Mouse (Mus musculus) lung, adult 10 weeks (tissue): Measurements from ENCODE around the gene Use1. TPM values are rescaled to one million over a fixed set of nuclear protein-coding genes. Genes with fewer than 3 reads are reported as not detected.

Experiments used
- polyA plus RNA-seq: library from polyadenylated mRNA; stranded (reverse); fragments of 350-450 nt; fragmentation: Illumina TruSeq; extraction: RNeasy Lipid Tissue Mini Kit (QIAGEN cat#74804); gene quantifications from one replicate; pipeline ENCODE4 v1.2.3, GENCODE M21; 2014; ENCODE audit warnings: low read depth, low replicate concordance; ENCODE audit not compliant: insufficient read depth

The Use1 gene
- polyA plus RNA-seq, result 199 TPM

GRCm38 (mm10) chr8:71366771-71367528 is at the start of gene Use1:
TSS of gene Use1 (plus strand) at chr8:71366848.

DNA sequence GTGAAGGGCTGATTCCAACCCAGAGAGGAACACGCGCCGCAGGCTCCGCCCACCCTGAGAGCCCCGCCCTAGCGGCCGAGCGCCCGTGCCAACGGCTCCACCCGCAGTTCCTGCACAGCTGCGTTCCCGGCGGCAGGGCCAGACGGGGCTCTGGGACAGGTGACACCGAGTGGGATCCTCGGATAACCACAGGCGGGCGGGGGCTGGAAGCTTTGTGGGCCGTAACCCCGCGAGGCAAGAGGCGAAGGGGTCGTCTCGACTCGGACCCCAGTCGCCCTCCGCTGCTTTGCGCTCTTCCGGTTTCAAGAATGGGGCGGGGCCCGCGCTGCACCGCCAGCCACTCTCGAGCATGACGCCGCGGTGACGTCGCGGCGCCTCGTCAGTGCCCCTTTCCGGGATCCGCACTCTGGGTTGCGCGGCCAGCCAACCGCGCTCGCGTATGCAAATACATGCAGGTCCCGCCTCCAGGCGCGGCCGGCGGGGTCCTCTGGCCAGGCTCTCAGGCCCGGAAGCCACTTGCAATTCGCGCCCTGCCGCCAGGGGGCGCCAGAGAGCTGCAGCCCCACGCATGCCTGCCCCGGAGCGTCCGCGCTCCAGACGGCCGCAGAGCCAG is 4.7 kb downstream of the Use1 start, which contains the start of gene Ocel1:
TSS of gene Ocel1 (plus strand) at position 63 of the 613 bp plus-strand sequence.

GRCm38 (mm10) chr8:71381421-71381970 is 14.8 kb downstream of the Use1 start, which contains the start of gene Nr2f6:
TSS of gene Nr2f6 (minus strand) at chr8:71381960.

DNA sequence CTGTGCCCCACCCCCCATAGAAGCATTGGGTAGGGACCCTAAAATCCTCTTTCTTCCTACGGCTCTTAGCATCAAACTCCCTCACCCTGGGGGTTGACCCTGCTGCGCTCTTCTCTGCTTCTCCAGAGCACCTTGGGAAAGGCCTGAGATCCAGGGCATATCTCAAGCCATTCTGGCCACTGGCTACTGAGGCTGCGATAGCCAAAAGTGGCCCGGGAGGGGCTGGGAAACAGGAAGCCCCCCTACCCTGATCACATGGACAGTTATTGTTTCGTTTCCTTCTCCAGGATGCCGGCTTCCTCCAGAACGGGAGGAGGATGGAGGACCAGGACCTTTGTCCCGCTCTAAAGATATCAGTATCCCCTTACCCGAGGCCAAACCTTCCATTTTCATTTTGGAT is 29.0 kb downstream of the Use1 start, which contains the start of gene Ushbp1:
TSS of gene Ushbp1 (minus strand) at position 174 of the 400 bp plus-strand sequence.

DNA sequence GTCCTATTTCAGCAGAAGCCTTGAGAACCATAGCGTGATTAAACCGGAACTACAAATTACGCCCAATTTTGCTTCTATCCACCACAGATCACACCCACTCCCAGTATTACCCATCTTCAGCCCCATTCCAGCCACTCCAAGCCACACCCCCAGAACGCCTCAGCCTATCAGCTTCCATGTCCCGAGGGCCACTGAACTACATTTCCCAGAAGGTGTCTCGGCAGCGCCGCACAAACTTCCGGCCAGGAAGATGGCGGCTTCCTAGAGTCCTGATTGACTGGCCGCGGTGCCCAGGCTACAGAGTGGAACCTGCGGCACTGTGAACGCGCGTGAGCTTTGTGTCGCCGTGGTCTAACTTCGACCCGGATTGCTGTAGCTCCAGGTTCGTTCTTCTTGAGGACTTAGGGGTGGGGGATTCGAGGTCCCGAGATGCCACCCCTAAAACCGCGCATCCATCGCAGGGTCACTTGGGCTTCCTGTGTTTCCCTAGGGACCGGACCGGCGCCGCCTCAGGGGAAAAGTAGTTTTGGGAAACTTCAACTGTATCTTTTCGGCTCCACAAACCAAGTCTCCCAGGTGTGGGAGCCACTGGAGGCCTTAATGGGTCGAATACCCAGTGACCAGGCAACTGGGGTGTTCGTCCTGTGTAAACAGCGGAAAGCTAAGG is 30.1 kb downstream of the Use1 start, which contains the start of gene Babam1:
TSS of gene Babam1 (plus strand) at position 223 of the 667 bp plus-strand sequence.

GRCm38 (mm10) chr8:71405401-71406098 is 38.9 kb downstream of the Use1 start, which contains the start of gene Ankle1:
TSS of gene Ankle1 (plus strand) at chr8:71406010.

Other genes starting within 250 kb of the Use1 start
- 19.5 TPM for gene Myo9b, start 94.1 kb upstream of the Use1 start, polyA plus RNA-seq
- 14.8 TPM for gene Haus8, start 93.9 kb upstream of the Use1 start, polyA plus RNA-seq
- gene Ocel1, start 4.5 kb downstream of the Use1 start, polyA plus RNA-seq, result 8.3 TPM
- gene Nr2f6, start 15.1 kb downstream of the Use1 start, polyA plus RNA-seq, result 33.0 TPM
- 49.5 TPM for gene Ushbp1, start 29.0 kb downstream of the Use1 start, polyA plus RNA-seq
- 65.2 TPM for gene Babam1, start 30.0 kb downstream of the Use1 start, polyA plus RNA-seq
- not detected for gene Ankle1, start 39.2 kb downstream of the Use1 start, polyA plus RNA-seq
- gene Abhd8, start 96.8 kb downstream of the Use1 start, polyA plus RNA-seq, result 16.1 TPM
- gene Mrpl34, start 98.1 kb downstream of the Use1 start, polyA plus RNA-seq, result 65.5 TPM
- 33.9 TPM for gene Dda1, start 102.4 kb downstream of the Use1 start, polyA plus RNA-seq
- 4.6 TPM for gene Ano8, start 119.1 kb downstream of the Use1 start, polyA plus RNA-seq
- gene Gtpbp3, start 121.3 kb downstream of the Use1 start, polyA plus RNA-seq, result 10.1 TPM
- 350 TPM for gene Plvap, start 144.9 kb downstream of the Use1 start, polyA plus RNA-seq
- not detected for gene Ccdc194, start 158.9 kb downstream of the Use1 start, polyA plus RNA-seq
- gene Bst2, start 170.6 kb downstream of the Use1 start, polyA plus RNA-seq, result 272 TPM
- gene Mvb12a, start 176.1 kb downstream of the Use1 start, polyA plus RNA-seq, result 65.4 TPM
- gene Tmem221, start 192.0 kb downstream of the Use1 start, polyA plus RNA-seq, result 12.2 TPM
- gene Nxnl1, start 199.8 kb downstream of the Use1 start, polyA plus RNA-seq, result not detected
- 21.0 TPM for gene Slc27a1, start 202.0 kb downstream of the Use1 start, polyA plus RNA-seq
- 79.5 TPM for gene Pgls, start 225.3 kb downstream of the Use1 start, polyA plus RNA-seq
- 3.3 TPM for gene Fam129c, start 230.8 kb downstream of the Use1 start, polyA plus RNA-seq
- 51.7 TPM for gene Colgalt1, start 244.2 kb downstream of the Use1 start, polyA plus RNA-seq